Mouse (Mus musculus) testis, adult 2 months (tissue): Measurements from ENCODE around the gene Rbm38.

Experiments used
- CTCF ChIP-seq: fragments of 200-500 bp; IDR thresholded peaks from 2 replicates; pipeline ENCODE4 v1.5.1; 2012; ENCODE audit warnings: low read depth, mild to moderate bottlenecking, inconsistent platforms, low read length, moderate library complexity; ENCODE audit not compliant: control insufficient read depth, insufficient read depth, insufficient replicate concordance
- POLR2A ChIP-seq: fragments of 200-500 bp; IDR thresholded peaks from 2 replicates; pipeline ENCODE4 v1.6.1; 2012; ENCODE audit warnings: low read depth, mild to moderate bottlenecking, inconsistent platforms, low read length, moderate library complexity; ENCODE audit not compliant: control insufficient read depth

GRCm38 (mm10) chr2:173058263-173058662 lies 38.0 kb downstream of the Rbm38 start:
- TF ChIP-seq CTCF (no peak), POLR2A (no peak)
